Mouse (Mus musculus) embryonic facial prominence, embryonic 14.5 days (tissue): ENCODE measurements around the gene Nt5c. TPM values are rescaled to one million over a fixed set of nuclear protein-coding genes. Genes with fewer than 3 reads are reported as not detected.

Source experiments
- ATAC-seq: fragments of 200-750 bp; cut with Nextera tagmentation; 2 replicates; pipeline ENCODE4 v1.8.0; 2017; ENCODE audit warnings: low read depth, moderate number of reproducible peaks, moderate TSS enrichment
- DNase-seq: peaks from one replicate; pipeline ENCODE4 v3.0.0-alpha.2; 2015; ENCODE audit warnings: low spot score
- H3K27ac ChIP-seq: fragments of 300-500 bp; sonication (generic); replicated peaks from 2 replicates; pipeline ENCODE4 v1.5.1; 2014; ENCODE audit warnings: low read depth, mild to moderate bottlenecking, low read length, moderate library complexity
- H3K27me3 ChIP-seq: fragments of 300-500 bp; sonication (generic); replicated peaks from 2 replicates; pipeline ENCODE4 v1.6.1; 2014; ENCODE audit warnings: low read length; ENCODE audit not compliant: control insufficient read depth, insufficient read depth
- H3K36me3 ChIP-seq: fragments of 300-500 bp; sonication (generic); 2 replicates; pipeline ENCODE4 v1.6.1; 2014; ENCODE audit warnings: low read length, mixed read lengths; ENCODE audit not compliant: control insufficient read depth, insufficient read depth
- H3K4me1 ChIP-seq: fragments of 300-500 bp; sonication (generic); 2 replicates; pipeline ENCODE4 v1.6.1; 2014; ENCODE audit warnings: antibody characterized with exemption, low read length; ENCODE audit not compliant: control insufficient read depth, insufficient read depth
- H3K4me2 ChIP-seq: fragments of 300-500 bp; sonication (generic); 2 replicates; pipeline ENCODE4 v1.6.1; 2014; ENCODE audit warnings: low read depth, mild to moderate bottlenecking, low read length, moderate library complexity, mixed read lengths
- H3K4me3 ChIP-seq: fragments of 300-500 bp; sonication (generic); 2 replicates; pipeline ENCODE4 v1.5.1; 2014; ENCODE audit warnings: low read depth, mild to moderate bottlenecking, low read length
- H3K9ac ChIP-seq: fragments of 300-500 bp; sonication (generic); 2 replicates; pipeline ENCODE4 v1.6.1; 2014; ENCODE audit warnings: low read depth, mild to moderate bottlenecking, low read length, moderate library complexity, mixed read lengths
- H3K9me3 ChIP-seq: fragments of 300-500 bp; sonication (generic); 2 replicates; pipeline ENCODE4 v1.6.1; 2016; ENCODE audit warnings: low read length; ENCODE audit not compliant: control insufficient read depth
- WGBS: fragments of 180-500 bp; shearing (Covaris S2); extraction: QIAGEN DNeasy Blood & Tissue Kit; methylation state at CpG from one replicate; pipeline ENCODE4 v1.1.7; 2014; 5-methylcytosine and 5-hydroxymethylcytosine counted together
- polyA plus RNA-seq: library from polyadenylated mRNA; unstranded; fragments of >200 nt; fragmentation: Nextera tagmentation; extraction: Ambion mirVana; gene quantifications from 2 replicates; pipeline ENCODE4 v1.2.1, GENCODE M21; 2014

The Nt5c gene
- polyA plus RNA-seq, 1 experiment from 2014 or later, result 74.8 TPM

GRCm38 (mm10) chr11:115513271-115514237 lies 21.9 kb upstream of the Nt5c start:
- Histone ChIP-seq H3K9me3 (no peaks in the 10 kb centered on the region), H3K27ac (peak overlapping the region; percentile 75; the same call in 1 of the 2 replicates), H3K4me1 (peaks cover 27% of the 10 kb centered on the region), H3K27me3 (no peaks in the 10 kb centered on the region), H3K4me3 (peak overlapping the region; percentile 85), H3K4me2 (peak overlapping the region; percentile 64), H3K36me3 (no peaks in the 10 kb centered on the region), H3K9ac (peak overlapping the region; percentile 88)
- ATAC-seq, result peak; percentile 54
- DNase-seq, result peak; percentile 58
- WGBS, result under 1% methylated on average over 46 of the region's 57 CpGs

DNA sequence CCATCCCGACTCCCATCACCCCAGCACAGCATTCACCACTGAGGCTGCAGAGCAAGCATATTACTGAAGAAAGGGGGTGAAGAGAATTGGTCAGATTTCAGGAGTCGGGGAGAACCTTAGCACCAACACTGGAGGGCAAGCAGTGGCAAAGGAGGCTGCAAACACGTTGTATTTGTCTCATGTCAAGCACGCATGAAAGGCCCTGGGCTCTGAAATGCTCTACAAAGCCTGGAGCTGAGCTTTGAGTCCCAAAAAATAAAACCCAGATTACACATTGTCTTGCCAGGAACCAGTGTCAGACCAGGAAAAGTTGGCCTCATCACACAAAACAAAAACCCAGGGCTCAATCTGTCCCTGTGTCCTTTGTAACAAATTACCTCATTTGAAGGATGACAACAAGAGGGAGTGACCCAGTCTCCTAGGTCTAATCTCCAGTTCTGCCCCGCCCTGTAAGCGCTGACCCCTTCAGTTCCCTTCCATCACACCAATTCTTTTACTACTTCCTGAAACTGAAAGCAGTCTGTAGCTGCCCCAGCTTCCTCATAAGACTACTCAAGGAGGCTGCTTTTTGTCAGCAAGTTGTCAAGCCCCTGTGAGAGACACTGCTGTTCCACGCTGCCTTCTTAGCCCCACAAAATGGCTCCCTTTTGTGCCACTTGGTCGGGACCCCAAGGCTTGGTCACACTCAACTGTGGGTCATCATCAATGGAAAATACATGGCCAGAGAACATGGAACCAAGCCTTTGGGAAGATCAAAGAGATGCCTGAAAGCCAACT lies 20.9 kb upstream of the Nt5c start:
- WGBS, result 23% methylated on average over 8 of the region's 8 CpGs
- no peak for DNase-seq
- H3K27ac ChIP-seq, result peak overlapping the region; percentile 46
- H3K4me1 ChIP-seq, result peaks cover 27% of the 10 kb centered on the region
- H3K4me3 ChIP-seq, result peak overlapping the region; percentile 85
- no peaks in the 10 kb centered on the region for H3K9me3 ChIP-seq
- H3K27me3 ChIP-seq, result no peaks in the 10 kb centered on the region
- peak overlapping the region; percentile 88 for H3K9ac ChIP-seq
- no peak for ATAC-seq
- H3K36me3 ChIP-seq, result no peaks in the 10 kb centered on the region
- H3K4me2 ChIP-seq, result peak overlapping the region; percentile 64

- H3K27me3 ChIP-seq, result no peaks in the 10 kb centered on the region
- no peaks in the 10 kb centered on the region for H3K9me3 ChIP-seq
- H3K9ac ChIP-seq, result peak overlapping the region; percentile 88
- 47% methylated on average over 3 of the region's 3 CpGs for WGBS
- H3K36me3 ChIP-seq, result no peaks in the 10 kb centered on the region
- no peak for ATAC-seq
- peak overlapping the region; percentile 46; the same call in 1 of the 2 replicates for H3K27ac ChIP-seq
- H3K4me3 ChIP-seq, result peak overlapping the region; percentile 85
- peak overlapping the region; percentile 64 for H3K4me2 ChIP-seq
- peaks cover 27% of the 10 kb centered on the region for H3K4me1 ChIP-seq
- DNase-seq, result peak; percentile 68
These were observed 20.3 kb upstream of the Nt5c start for GRCm38 (mm10) chr11:115512004-115512403.

GRCm38 (mm10) chr11:115511121-115511520 lies 19.5 kb upstream of the Nt5c start:
- DNase-seq (no peak), ATAC-seq (no peak)
- Histone ChIP-seq H3K36me3 (no peaks in the 10 kb centered on the region), H3K9ac (peak overlapping the region; percentile 38; the same call in 1 of the 2 replicates), H3K4me2 (peak overlapping the region; percentile 64), H3K27me3 (no peaks in the 10 kb centered on the region), H3K9me3 (no peaks in the 10 kb centered on the region), H3K27ac (no peak overlapping the region), H3K4me1 (peaks cover 27% of the 10 kb centered on the region), H3K4me3 (peak overlapping the region; percentile 85)
- 63% methylated on average over 2 of the region's 2 CpGs for WGBS

DNA sequence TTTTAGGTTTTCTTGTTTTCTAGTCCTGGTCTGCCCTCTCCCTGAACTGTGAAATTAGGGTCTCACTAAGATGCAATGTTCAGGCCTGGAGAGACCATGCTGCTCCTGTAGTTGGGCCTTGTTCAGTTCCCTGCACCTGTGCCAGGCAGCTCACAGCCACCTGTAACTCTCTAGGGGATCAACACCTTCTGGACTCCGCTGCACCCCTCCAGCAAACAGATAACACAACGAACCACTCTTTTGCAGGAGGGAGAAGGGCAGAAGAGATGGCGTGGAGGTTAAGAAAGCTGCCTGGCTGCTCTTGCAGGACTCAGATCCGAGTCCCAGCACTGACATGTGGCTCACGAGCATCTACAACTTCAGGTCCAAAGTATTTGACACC lies 18.8 kb upstream of the Nt5c start:
- DNase-seq, result no peak
- no peak for ATAC-seq
- H3K27me3 ChIP-seq, result no peaks in the 10 kb centered on the region
- 43% methylated on average over 5 of the region's 5 CpGs for WGBS
- no peak overlapping the region for H3K27ac ChIP-seq
- H3K4me3 ChIP-seq, result no peak overlapping the region
- H3K4me2 ChIP-seq, result peak overlapping the region; percentile 64
- H3K4me1 ChIP-seq, result peaks cover 27% of the 10 kb centered on the region
- peak overlapping the region; percentile 45; the same call in 1 of the 2 replicates for H3K9ac ChIP-seq
- no peaks in the 10 kb centered on the region for H3K9me3 ChIP-seq
- no peaks in the 10 kb centered on the region for H3K36me3 ChIP-seq

DNA sequence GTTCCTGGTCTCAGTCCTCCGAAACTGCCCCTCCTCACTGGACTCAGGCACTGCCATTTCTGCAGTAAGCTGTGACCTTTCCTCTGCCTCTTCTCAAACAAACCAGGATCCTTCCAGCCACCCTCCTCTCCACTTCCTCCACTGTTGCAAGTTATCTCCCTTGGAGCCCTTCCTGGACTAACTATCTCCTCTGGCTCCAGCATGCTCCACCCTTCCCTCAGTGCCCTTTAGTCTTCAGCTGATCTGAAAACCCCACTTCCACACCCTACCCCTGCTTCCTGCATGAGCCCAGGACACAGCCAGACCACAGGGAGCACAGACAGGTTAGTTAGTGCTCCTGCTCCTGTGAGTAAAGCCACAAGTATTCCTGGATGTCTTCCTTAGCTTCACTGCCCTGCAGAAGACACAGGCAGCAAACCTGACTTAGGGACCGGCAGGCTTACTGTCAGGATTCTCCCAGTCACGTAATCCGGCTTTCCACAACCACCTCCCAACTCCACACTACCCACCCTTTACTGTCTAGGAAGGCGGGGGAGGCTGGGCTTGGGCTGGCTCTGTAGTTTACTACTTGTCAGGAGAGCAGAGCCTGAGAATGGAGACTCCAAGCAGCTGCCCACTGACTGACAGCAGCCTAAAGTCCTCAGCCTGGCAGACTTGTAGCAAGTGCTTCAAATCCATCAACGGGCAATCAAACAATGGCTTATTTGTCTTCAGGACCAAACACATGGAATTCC lies 18.3 kb upstream of the Nt5c start:
- H3K4me2 ChIP-seq, result peak overlapping the region; percentile 64; the same call in 1 of the 2 replicates
- H3K27ac ChIP-seq, result no peak overlapping the region
- no peaks in the 10 kb centered on the region for H3K36me3 ChIP-seq
- H3K4me3 ChIP-seq, result no peak overlapping the region
- peak overlapping the region; percentile 26; the same call in 1 of the 2 replicates for H3K9ac ChIP-seq
- WGBS, result 37% methylated on average over 6 of the region's 6 CpGs
- peaks cover 27% of the 10 kb centered on the region for H3K4me1 ChIP-seq
- no peaks in the 10 kb centered on the region for H3K27me3 ChIP-seq
- DNase-seq (peak; percentile 68), ATAC-seq (no peak)
- no peaks in the 10 kb centered on the region for H3K9me3 ChIP-seq

DNA sequence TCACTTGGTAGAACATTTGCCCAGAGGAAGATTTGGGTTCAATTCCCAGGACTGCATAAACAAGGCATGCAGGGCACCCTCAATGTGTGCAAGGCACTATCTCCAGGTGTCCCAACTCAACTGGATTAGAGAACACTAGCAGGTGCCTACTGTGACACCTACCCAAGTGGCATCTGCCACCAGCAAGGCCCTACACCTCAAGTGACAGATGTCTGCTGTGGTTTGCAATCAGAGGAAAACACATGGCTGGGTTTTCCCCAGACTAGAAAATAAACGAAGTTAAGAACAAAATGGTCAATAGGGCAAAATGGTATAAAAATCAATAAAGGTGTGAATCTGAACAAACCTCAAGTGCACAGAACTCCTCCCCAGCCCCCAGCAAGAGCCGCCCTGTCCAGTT lies 16.4 kb upstream of the Nt5c start:
- Histone ChIP-seq H3K36me3 (peaks cover 9% of the 10 kb centered on the region; the same call in 1 of the 2 replicates), H3K9ac (no peak overlapping the region), H3K27ac (no peak overlapping the region), H3K9me3 (no peaks in the 10 kb centered on the region), H3K4me3 (no peak overlapping the region), H3K27me3 (no peaks in the 10 kb centered on the region), H3K4me2 (no peak overlapping the region), H3K4me1 (peaks cover 27% of the 10 kb centered on the region)
- no peak for DNase-seq
- 90% methylated on average over 2 of the region's 2 CpGs for WGBS
- no peak for ATAC-seq

DNA sequence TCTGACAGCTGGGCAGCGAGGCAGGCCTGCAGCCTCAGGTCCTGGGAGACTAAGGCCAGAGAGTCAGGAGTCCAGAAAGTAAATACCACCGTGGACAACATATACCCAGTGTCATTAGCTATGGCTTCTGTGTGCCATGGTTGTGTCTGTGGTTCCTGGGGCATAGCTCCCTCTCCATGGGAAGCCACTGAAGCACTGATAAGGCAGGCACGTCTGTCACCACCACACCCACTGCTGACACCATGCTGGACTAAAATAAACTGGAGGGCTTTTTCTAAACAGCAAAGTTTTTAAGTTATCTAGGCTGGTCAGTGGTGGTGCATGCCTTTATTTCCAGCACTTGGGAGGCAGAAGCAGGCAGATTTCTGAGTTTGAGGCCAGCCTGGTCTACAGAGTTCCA lies 14.9 kb upstream of the Nt5c start:
- no peak overlapping the region for H3K4me3 ChIP-seq
- no peak overlapping the region for H3K27ac ChIP-seq
- DNase-seq (no peak), ATAC-seq (no peak)
- no peaks in the 10 kb centered on the region for H3K9me3 ChIP-seq
- peaks cover 23% of the 10 kb centered on the region for H3K36me3 ChIP-seq
- no peaks in the 10 kb centered on the region for H3K27me3 ChIP-seq
- no peak overlapping the region for H3K4me2 ChIP-seq
- peaks cover 16% of the 10 kb centered on the region for H3K4me1 ChIP-seq
- H3K9ac ChIP-seq, result no peak overlapping the region
- 79% methylated on average over 3 of the region's 3 CpGs for WGBS
